Mouse (Mus musculus) G1E (cell line): ENCODE measurements around the gene Slc25a47. TPM values are rescaled to one million over a fixed set of nuclear protein-coding genes. Genes with fewer than 3 reads are reported as not detected.

Source experiments
- ATAC-seq: 2 replicates; pipeline ENCODE4 v1.8.0; 2016; ENCODE audit warnings: mild to moderate bottlenecking; ENCODE audit not compliant: insufficient number of reproducible peaks, poor library complexity, low FRiP score, severe bottlenecking; ENCODE audit errors: extremely low read depth
- DNase-seq: peaks from one replicate; pipeline ENCODE4 v3.0.0; 2012; ENCODE audit warnings: low spot score
- H3K27me3 ChIP-seq: 2 replicates; pipeline ENCODE4 v1.6.1; 2012; ENCODE audit warnings: mild to moderate bottlenecking, low read length, inconsistent platforms; ENCODE audit not compliant: insufficient read depth
- H3K36me3 ChIP-seq: replicated peaks from 2 replicates; pipeline ENCODE3; 2012; ENCODE audit warnings: mild to moderate bottlenecking, inconsistent platforms
- H3K4me1 ChIP-seq: 2 replicates; pipeline ENCODE4 v1.6.1; 2012; ENCODE audit warnings: low read depth, low read length, inconsistent platforms, mixed read lengths; ENCODE audit not compliant: insufficient read depth
- H3K4me3 ChIP-seq: 2 replicates; pipeline ENCODE4 v1.5.1; 2012; ENCODE audit warnings: low read depth, mild to moderate bottlenecking, inconsistent platforms, low read length, moderate library complexity, mixed read lengths
- H3K9me3 ChIP-seq: replicated peaks from 2 replicates; pipeline ENCODE4 v1.6.1; 2012; ENCODE audit warnings: inconsistent platforms
- CTCF ChIP-seq: IDR thresholded peaks from 2 replicates; pipeline ENCODE4 v1.5.1; 2012; ENCODE audit warnings: low read depth, low read length, inconsistent platforms, mixed read lengths
- GATA1 ChIP-seq: IDR thresholded peaks from 2 replicates; pipeline ENCODE4 v1.6.1; 2012; ENCODE audit warnings: borderline replicate concordance, low read length, inconsistent platforms, mixed read lengths
- GATA2 ChIP-seq: IDR thresholded peaks from 2 replicates; pipeline ENCODE4 v1.6.1; 2012; ENCODE audit warnings: low read depth, low read length, inconsistent platforms, borderline replicate concordance
- POLR2AphosphoS5 ChIP-seq: IDR thresholded peaks from 2 replicates; pipeline ENCODE4 v1.6.1; 2012; ENCODE audit warnings: low read depth, low read length, inconsistent platforms; ENCODE audit not compliant: insufficient replicate concordance
- TAL1 ChIP-seq: conservative IDR thresholded peaks from 2 replicates; pipeline ENCODE4 v1.6.1; 2012; ENCODE audit warnings: low read depth, low read length, inconsistent platforms, mixed read lengths
- polyA plus RNA-seq: library from polyadenylated mRNA; stranded (reverse); fragments of >175 nt; gene quantifications from 2 replicates; pipeline ENCODE4 v1.2.3, GENCODE M21; 2012
- total RNA-seq, 2 experiments: library from RNA; stranded (forward) in 1 of 2; stranded (reverse) in 1 of 2; fragments of 200-1000 nt in 1 of 2; fragments of >200 nt in 1 of 2; fragmentation: Nextera tagmentation in 1 of 2; gene quantifications; 2 replicates each; pipeline ENCODE4 v1.2.3; 2014 to 2017

The Slc25a47 gene
- total and polyA plus RNA-seq, 3 experiments: 0.65 to 4.6 (median 4.2) TPM

DNA sequence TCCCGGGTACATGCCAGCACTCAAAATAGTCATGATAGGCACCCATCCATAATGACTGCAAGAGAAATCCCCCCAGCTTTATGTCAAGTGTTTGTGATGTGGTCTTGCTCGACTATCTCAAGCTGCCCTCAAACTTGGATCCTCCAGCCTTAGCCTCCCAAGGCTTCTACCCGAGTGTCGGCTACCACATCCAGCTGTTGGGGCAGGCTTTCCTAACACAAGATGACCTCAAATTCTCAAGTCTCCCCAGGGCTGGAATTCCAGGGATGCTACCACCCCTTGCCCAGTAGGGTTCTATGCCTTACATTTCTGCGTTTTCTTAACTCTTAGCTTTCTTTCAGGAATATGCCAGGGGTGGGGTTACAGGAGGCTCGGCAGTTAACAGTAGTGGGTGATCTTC, 5.5 kb upstream of the Slc25a47 start:
- Histone ChIP-seq H3K9me3 (peaks cover 7% of the 10 kb centered on the region; the same call in 1 of the 2 replicates), H3K27me3 (no peaks in the 10 kb centered on the region), H3K4me3 (no peak overlapping the region), H3K4me1 (peaks cover 6% of the 10 kb centered on the region), H3K36me3 (peaks cover 97% of the 10 kb centered on the region)
- TF ChIP-seq GATA1 (no peak), POLR2AphosphoS5 (no peak), GATA2 (no peak), TAL1 (no peak), CTCF (no peak)
- no peak for ATAC-seq
- no peak for DNase-seq

GRCm38 (mm10) chr12:108831966-108832643, 3.7 kb upstream of the Slc25a47 start:
- DNase-seq (no peak), ATAC-seq (no peak)
- no peak overlapping the region for H3K4me3 ChIP-seq

GRCm38 (mm10) chr12:108832851-108833250, 3.0 kb upstream of the Slc25a47 start:
- peaks cover 30% of the 10 kb centered on the region for H3K4me1 ChIP-seq
- no peak overlapping the region for H3K4me3 ChIP-seq
- ATAC-seq: no peak

More at GRCm38 (mm10) chr12:108831966-108832643, 3.7 kb upstream of the Slc25a47 start:
- H3K36me3 ChIP-seq: peaks cover 87% of the 10 kb centered on the region
- TF ChIP-seq GATA2: no peak
- no peak for TF ChIP-seq POLR2AphosphoS5
- no peak for TF ChIP-seq GATA1
- no peak for TF ChIP-seq TAL1
- TF ChIP-seq CTCF: no peak
- H3K9me3 ChIP-seq: peaks cover under 1% of the 10 kb centered on the region; the same call in 1 of the 2 replicates
- no peaks in the 10 kb centered on the region for H3K27me3 ChIP-seq
- H3K4me1 ChIP-seq: peaks cover 23% of the 10 kb centered on the region

DNA sequence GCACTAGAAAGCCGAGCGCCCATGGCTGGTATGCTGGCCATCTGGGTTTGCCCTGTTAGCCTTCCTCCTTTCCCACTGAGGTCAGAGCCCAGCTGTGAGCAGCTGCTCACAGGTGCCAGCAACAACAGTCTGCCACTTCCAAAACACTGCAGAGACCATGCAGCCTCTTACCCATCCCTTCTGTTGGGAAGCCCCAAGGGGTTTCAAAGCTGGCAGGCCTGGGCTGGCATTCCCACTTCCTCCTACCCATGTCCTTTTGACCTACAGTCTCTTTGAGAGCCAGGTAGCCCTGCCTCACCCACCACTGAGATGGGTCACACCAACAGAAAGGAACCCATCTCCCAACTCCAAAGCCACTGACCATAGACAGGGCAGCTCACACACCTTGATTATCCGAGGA, 2.4 kb upstream of the Slc25a47 start:
- no peak for ATAC-seq
- H3K4me1 ChIP-seq: peaks cover 30% of the 10 kb centered on the region
- no peak for DNase-seq
- no peak overlapping the region for H3K4me3 ChIP-seq
- H3K36me3 ChIP-seq: peaks cover 87% of the 10 kb centered on the region
- TF ChIP-seq CTCF: no peak
- no peak for TF ChIP-seq GATA2
- TF ChIP-seq TAL1: no peak
- TF ChIP-seq POLR2AphosphoS5: no peak
- TF ChIP-seq GATA1: no peak
- H3K9me3 ChIP-seq: no peaks in the 10 kb centered on the region; the same call in 1 of the 2 replicates
- no peaks in the 10 kb centered on the region for H3K27me3 ChIP-seq

More at GRCm38 (mm10) chr12:108832851-108833250, 3.0 kb upstream of the Slc25a47 start:
- H3K9me3 ChIP-seq: no peaks in the 10 kb centered on the region; the same call in 1 of the 2 replicates
- H3K27me3 ChIP-seq: no peaks in the 10 kb centered on the region
- DNase-seq: no peak
- H3K36me3 ChIP-seq: peaks cover 87% of the 10 kb centered on the region
- TF ChIP-seq TAL1: no peak
- TF ChIP-seq POLR2AphosphoS5: no peak
- no peak for TF ChIP-seq GATA2
- no peak for TF ChIP-seq CTCF
- TF ChIP-seq GATA1: no peak

DNA sequence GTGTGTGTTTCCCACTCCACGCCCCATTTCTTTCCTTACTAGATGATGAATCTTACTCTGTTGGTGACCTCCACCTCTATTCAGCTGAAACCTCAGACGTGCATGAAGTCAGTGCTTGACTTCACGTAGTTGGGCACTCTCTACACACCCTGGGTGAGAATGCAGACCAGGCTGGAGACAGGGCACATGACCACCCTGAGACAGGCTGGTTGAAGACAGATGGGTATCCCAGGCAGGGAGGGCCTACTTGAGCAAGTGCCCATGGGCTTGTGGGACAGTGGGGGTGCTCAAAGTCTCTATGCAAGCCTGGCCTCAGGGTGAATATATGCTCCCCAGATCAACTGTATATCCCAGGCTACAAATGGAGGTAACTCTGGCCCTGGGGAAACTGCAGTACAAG, 1.5 kb upstream of the Slc25a47 start:
- no peaks in the 10 kb centered on the region; the same call in 1 of the 2 replicates for H3K9me3 ChIP-seq
- no peak for ATAC-seq
- peaks cover 81% of the 10 kb centered on the region for H3K36me3 ChIP-seq
- no peak overlapping the region for H3K4me3 ChIP-seq
- H3K27me3 ChIP-seq: no peaks in the 10 kb centered on the region
- DNase-seq: no peak
- peaks cover 30% of the 10 kb centered on the region for H3K4me1 ChIP-seq
- TF ChIP-seq POLR2AphosphoS5 (no peak), GATA2 (no peak), CTCF (no peak), GATA1 (no peak), TAL1 (no peak)

DNA sequence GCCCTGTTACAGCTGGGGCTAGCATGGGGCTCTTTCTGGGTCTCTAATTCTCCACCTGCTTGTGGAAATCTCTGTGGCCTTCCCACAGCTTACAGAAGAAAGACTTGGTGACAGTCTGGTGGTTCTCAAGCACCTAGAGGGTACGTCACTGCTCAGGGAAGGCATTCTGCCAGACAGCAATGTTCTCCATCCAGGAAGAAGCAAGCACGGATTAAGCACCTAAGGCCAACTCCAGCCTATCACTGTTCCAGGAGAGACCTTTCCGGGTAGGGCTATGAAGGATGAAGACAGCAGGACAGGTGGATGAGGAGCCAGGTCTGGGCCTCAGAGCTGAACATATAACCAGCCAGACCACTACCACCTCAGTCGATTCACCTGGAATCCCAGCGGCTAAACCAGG, 1.1 kb upstream of the Slc25a47 start:
- no peak for ATAC-seq
- no peak for TF ChIP-seq POLR2AphosphoS5
- no peak for TF ChIP-seq GATA2
- TF ChIP-seq GATA1: no peak
- TF ChIP-seq TAL1: no peak
- TF ChIP-seq CTCF: no peak
- DNase-seq: no peak
- H3K36me3 ChIP-seq: peaks cover 78% of the 10 kb centered on the region
- H3K4me3 ChIP-seq: no peak overlapping the region; the same call in 1 of the 2 replicates
- H3K9me3 ChIP-seq: no peaks in the 10 kb centered on the region; the same call in 1 of the 2 replicates
- no peaks in the 10 kb centered on the region for H3K27me3 ChIP-seq
- peaks cover 30% of the 10 kb centered on the region for H3K4me1 ChIP-seq

DNA sequence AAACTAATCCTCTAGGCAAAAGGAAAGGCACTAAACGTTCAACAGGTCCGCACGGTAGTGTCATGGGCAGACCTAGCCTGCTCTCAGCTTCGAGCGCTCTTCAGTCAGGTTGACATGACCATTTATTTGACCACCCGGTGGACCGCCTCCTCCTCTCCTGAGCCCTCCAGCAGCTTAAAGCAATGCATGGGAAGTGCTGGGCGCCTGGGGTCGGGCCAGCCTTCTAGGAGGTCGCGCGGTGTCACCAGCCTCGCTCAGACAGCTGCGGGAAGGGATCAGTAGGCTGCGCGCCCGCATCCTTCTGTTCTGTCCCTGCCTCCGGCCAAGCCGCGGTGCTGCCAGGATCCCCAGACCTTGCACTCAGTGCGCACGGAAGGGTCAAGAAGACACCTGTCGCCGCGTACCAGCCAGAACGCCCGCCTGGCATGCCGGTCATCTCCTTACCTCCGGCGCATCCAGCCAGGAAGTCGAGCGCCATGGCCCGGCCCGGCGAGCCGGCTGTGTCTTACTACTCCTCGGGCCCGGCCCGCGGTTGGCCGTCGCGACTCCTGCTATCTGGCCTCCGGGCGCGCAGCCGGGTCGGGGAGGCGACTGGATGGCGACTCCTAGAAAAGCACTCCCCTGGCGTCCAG, 522 bp upstream of the Slc25a47 start:
- ATAC-seq (no peak), DNase-seq (no peak)
- no peaks in the 10 kb centered on the region; the same call in 1 of the 2 replicates for H3K9me3 ChIP-seq
- no peak for TF ChIP-seq GATA2
- no peak for TF ChIP-seq POLR2AphosphoS5
- no peak for TF ChIP-seq CTCF
- no peak for TF ChIP-seq GATA1
- no peak for TF ChIP-seq TAL1
- no peaks in the 10 kb centered on the region for H3K27me3 ChIP-seq
- peaks cover 30% of the 10 kb centered on the region for H3K4me1 ChIP-seq
- H3K36me3 ChIP-seq: peaks cover 74% of the 10 kb centered on the region
- peak overlapping the region; percentile 73 for H3K4me3 ChIP-seq
